Mouse (Mus musculus) lung, postnatal 0 days (tissue): ENCODE data around the gene Phyhipl.

Experiments
- CTCF ChIP-seq: IDR thresholded peaks from 2 replicates; pipeline ENCODE4 v1.5.1; 2016; ENCODE audit warnings: antibody characterized with exemption, mild to moderate bottlenecking
- EP300 ChIP-seq: IDR thresholded peaks from 2 replicates; pipeline ENCODE4 v1.6.1; 2016; ENCODE audit warnings: antibody characterized with exemption, mild to moderate bottlenecking, control low read depth

GRCm38 (mm10) chr10:70640896-70641596, 14.7 kb downstream of the Phyhipl start:
- TF ChIP-seq EP300 (no peak), CTCF (no peak)
